Mouse (Mus musculus) heart, embryonic 16.5 days (tissue): ENCODE results near the gene Cebpa. TPM values are rescaled to one million over a fixed set of nuclear protein-coding genes. Genes with fewer than 3 reads are reported as not detected.

Experiments
- ATAC-seq: fragments of 200-750 bp; cut with Nextera tagmentation; replicated peaks from 2 replicates; pipeline ENCODE4 v1.8.0; 2017; ENCODE audit warnings: moderate number of reproducible peaks; ENCODE audit not compliant: insufficient read depth, low FRiP score; ENCODE audit errors: extremely low read depth
- H3K27ac ChIP-seq: fragments of 300-500 bp; sonication (generic); 2 replicates; pipeline ENCODE4 v1.5.1; 2014; ENCODE audit warnings: mild to moderate bottlenecking, low read length, control low read depth, moderate library complexity
- H3K27me3 ChIP-seq: fragments of 300-500 bp; sonication (generic); 2 replicates; pipeline ENCODE4 v1.6.1; 2014; ENCODE audit warnings: low read length, mixed read lengths; ENCODE audit not compliant: control insufficient read depth, insufficient read depth
- H3K36me3 ChIP-seq: fragments of 300-500 bp; sonication (generic); 2 replicates; pipeline ENCODE4 v1.6.1; 2014; ENCODE audit not compliant: control insufficient read depth, insufficient read depth
- H3K4me1 ChIP-seq: fragments of 300-500 bp; sonication (generic); 2 replicates; pipeline ENCODE4 v1.6.1; 2014; ENCODE audit warnings: low read length, mixed read lengths; ENCODE audit not compliant: control insufficient read depth, insufficient read depth
- H3K4me2 ChIP-seq: fragments of 300-500 bp; sonication (generic); 2 replicates; pipeline ENCODE4 v1.6.1; 2014; ENCODE audit warnings: low read depth, mild to moderate bottlenecking, control low read depth, low read length
- H3K4me3 ChIP-seq: fragments of 300-500 bp; sonication (generic); 2 replicates; pipeline ENCODE4 v1.5.1; 2014; ENCODE audit warnings: mild to moderate bottlenecking, control low read depth, low read length
- H3K9ac ChIP-seq: fragments of 300-500 bp; sonication (generic); 2 replicates; pipeline ENCODE4 v1.6.1; 2014; ENCODE audit warnings: low read length, control low read depth
- H3K9me3 ChIP-seq: fragments of 300-500 bp; sonication (generic); replicated peaks from 2 replicates; pipeline ENCODE4 v1.6.1; 2016; ENCODE audit warnings: low read length; ENCODE audit not compliant: control insufficient read depth
- WGBS: fragments of 180-500 bp; shearing (Covaris S2); extraction: QIAGEN DNeasy Blood & Tissue Kit; methylation state at CpG from one replicate; pipeline ENCODE4 v1.1.7; 2014; 5-methylcytosine and 5-hydroxymethylcytosine counted together
- polyA plus RNA-seq: library from polyadenylated mRNA; unstranded; fragments of >200 nt; fragmentation: Nextera tagmentation; extraction: Ambion mirVana; gene quantifications from 2 replicates; pipeline ENCODE4 v1.2.1, GENCODE M21; 2015

Gene Cebpa
- polyA plus RNA-seq: 1.0 and 1.5 TPM in 2 replicates

GRCm38 (mm10) chr7:35118841-35119413 is at the start of gene Cebpa:
Gene Cebpa, plus strand, starts transcription at chr7:35119293.
- H3K9ac ChIP-seq: peak within 1 kb of the TSS; percentile 67
- H3K9me3 ChIP-seq: no peaks in the 10 kb centered on the region
- H3K27me3 ChIP-seq: peaks cover 57% of the 10 kb centered on the region
- no peaks in the 10 kb centered on the region for H3K36me3 ChIP-seq
- ATAC-seq: peak; percentile 87
- peak within 1 kb of the TSS; percentile 75 for H3K4me3 ChIP-seq
- WGBS: under 1% methylated on average over 50 of the region's 50 CpGs
- peak within 1 kb of the TSS; percentile 99 for H3K4me2 ChIP-seq
- peak within 1 kb of the TSS; percentile 54 for H3K27ac ChIP-seq
- H3K4me1 ChIP-seq: peaks cover 10% of the 10 kb centered on the region

GRCm38 (mm10) chr7:35076645-35077044 is 42.4 kb upstream of the Cebpa start:
- peak; percentile 80 for ATAC-seq
- WGBS: 20% methylated on average over 5 of the region's 5 CpGs
- Histone ChIP-seq H3K4me2 (no peak overlapping the region), H3K4me3 (no peak overlapping the region), H3K27ac (0 out of 2 replicates have a peak overlapping the region, but pooled peaks have one; percentile 5), H3K9me3 (no peaks in the 10 kb centered on the region), H3K27me3 (no peaks in the 10 kb centered on the region), H3K9ac (no peak overlapping the region), H3K4me1 (peaks cover 7% of the 10 kb centered on the region), H3K36me3 (no peaks in the 10 kb centered on the region)

GRCm38 (mm10) chr7:35080843-35081338 is 38.2 kb upstream of the Cebpa start:
- ATAC-seq: peak; percentile 25; the same call in 1 of the 2 replicates
- peak overlapping the region; percentile 44 for H3K4me2 ChIP-seq
- no peaks in the 10 kb centered on the region for H3K9me3 ChIP-seq
- H3K4me1 ChIP-seq: peaks cover 7% of the 10 kb centered on the region
- peaks cover 4% of the 10 kb centered on the region; the same call in 1 of the 2 replicates for H3K27me3 ChIP-seq
- no peaks in the 10 kb centered on the region for H3K36me3 ChIP-seq
- H3K9ac ChIP-seq: 0 out of 2 replicates have a peak overlapping the region, but pooled peaks have one; percentile 12
- WGBS: 30% methylated on average over 10 of the region's 10 CpGs
- peak overlapping the region; percentile 8; the same call in 1 of the 2 replicates for H3K4me3 ChIP-seq
- H3K27ac ChIP-seq: peak overlapping the region; percentile 54

GRCm38 (mm10) chr7:35081406-35082104 is 37.5 kb upstream of the Cebpa start:
- Histone ChIP-seq H3K27ac (peak overlapping the region; percentile 54), H3K4me3 (no peak overlapping the region), H3K9ac (no peak overlapping the region), H3K9me3 (no peaks in the 10 kb centered on the region), H3K36me3 (no peaks in the 10 kb centered on the region), H3K4me1 (peaks cover 9% of the 10 kb centered on the region), H3K4me2 (peak overlapping the region; percentile 44), H3K27me3 (peaks cover 4% of the 10 kb centered on the region; the same call in 1 of the 2 replicates)
- WGBS: 64% methylated on average over 9 of the region's 9 CpGs
- ATAC-seq: no peak

- 71% methylated on average over 12 of the region's 12 CpGs for WGBS
- Histone ChIP-seq H3K9me3 (no peaks in the 10 kb centered on the region), H3K9ac (no peak overlapping the region), H3K27me3 (peaks cover 4% of the 10 kb centered on the region; the same call in 1 of the 2 replicates), H3K4me3 (no peak overlapping the region), H3K4me2 (no peak overlapping the region), H3K36me3 (no peaks in the 10 kb centered on the region), H3K27ac (no peak overlapping the region), H3K4me1 (peaks cover 11% of the 10 kb centered on the region)
- no peak for ATAC-seq
These were observed 34.3 kb upstream of the Cebpa start for GRCm38 (mm10) chr7:35084565-35085360.

GRCm38 (mm10) chr7:35086271-35086861 is 32.7 kb upstream of the Cebpa start:
- WGBS: 3% methylated on average over 21 of the region's 21 CpGs
- no peak overlapping the region for H3K27ac ChIP-seq
- peaks cover 8% of the 10 kb centered on the region for H3K4me1 ChIP-seq
- peaks cover 4% of the 10 kb centered on the region; the same call in 1 of the 2 replicates for H3K27me3 ChIP-seq
- H3K4me3 ChIP-seq: peak overlapping the region; percentile 27
- H3K9ac ChIP-seq: no peak overlapping the region
- no peaks in the 10 kb centered on the region for H3K9me3 ChIP-seq
- H3K36me3 ChIP-seq: no peaks in the 10 kb centered on the region
- H3K4me2 ChIP-seq: peak overlapping the region; percentile 63
- ATAC-seq: no peak; the same call in 1 of the 2 replicates

GRCm38 (mm10) chr7:35090550-35090949 is 28.5 kb upstream of the Cebpa start:
- no peak overlapping the region for H3K4me3 ChIP-seq
- 72% methylated on average over 5 of the region's 5 CpGs for WGBS
- peaks cover 4% of the 10 kb centered on the region; the same call in 1 of the 2 replicates for H3K27me3 ChIP-seq
- H3K27ac ChIP-seq: no peak overlapping the region
- H3K4me1 ChIP-seq: peaks cover 6% of the 10 kb centered on the region
- H3K4me2 ChIP-seq: no peak overlapping the region
- no peak overlapping the region for H3K9ac ChIP-seq
- H3K36me3 ChIP-seq: no peaks in the 10 kb centered on the region
- H3K9me3 ChIP-seq: no peaks in the 10 kb centered on the region
- ATAC-seq: no peak

GRCm38 (mm10) chr7:35094975-35095678 is 24.0 kb upstream of the Cebpa start:
- Histone ChIP-seq H3K27me3 (no peaks in the 10 kb centered on the region), H3K4me1 (0 out of 2 replicates have a peak, but pooled peaks cover 4% of the 10 kb centered on the region), H3K4me2 (no peak overlapping the region), H3K9me3 (no peaks in the 10 kb centered on the region), H3K36me3 (no peaks in the 10 kb centered on the region), H3K4me3 (no peak overlapping the region), H3K27ac (no peak overlapping the region), H3K9ac (no peak overlapping the region)
- WGBS: 65% methylated on average over 9 of the region's 9 CpGs
- ATAC-seq: no peak
